Mouse (Mus musculus) cerebellum, postnatal 10 days (tissue): Measurements from ENCODE around the gene Arhgap17.

Source experiments
- DNase-seq, 2 experiments: peaks; one replicate each; pipeline ENCODE4 v3.0.0; 2021; ENCODE audit warnings: mixed read lengths in 2 of 2

Arhgap17 gene

DNA sequence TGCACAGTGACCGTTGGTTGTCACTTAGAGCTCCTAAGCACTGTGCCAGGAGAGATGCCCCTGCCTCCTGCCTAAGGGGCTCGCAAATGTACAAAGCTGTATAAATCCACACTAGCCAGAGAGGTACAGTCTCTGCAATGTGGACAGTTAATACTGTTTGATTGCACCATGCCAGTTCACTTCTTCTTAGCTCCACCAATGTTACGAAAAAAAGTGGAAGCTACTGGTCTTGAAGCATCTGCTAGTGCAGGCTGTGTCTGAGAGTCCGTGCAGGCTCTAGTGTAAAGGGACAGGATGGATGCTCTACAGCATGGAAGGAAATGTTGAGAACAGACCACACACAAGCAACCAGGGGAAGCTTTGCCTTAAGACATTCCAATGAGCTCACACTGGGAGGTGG, 93.1 kb downstream of the Arhgap17 start:
- DNase-seq = no peak

DNA sequence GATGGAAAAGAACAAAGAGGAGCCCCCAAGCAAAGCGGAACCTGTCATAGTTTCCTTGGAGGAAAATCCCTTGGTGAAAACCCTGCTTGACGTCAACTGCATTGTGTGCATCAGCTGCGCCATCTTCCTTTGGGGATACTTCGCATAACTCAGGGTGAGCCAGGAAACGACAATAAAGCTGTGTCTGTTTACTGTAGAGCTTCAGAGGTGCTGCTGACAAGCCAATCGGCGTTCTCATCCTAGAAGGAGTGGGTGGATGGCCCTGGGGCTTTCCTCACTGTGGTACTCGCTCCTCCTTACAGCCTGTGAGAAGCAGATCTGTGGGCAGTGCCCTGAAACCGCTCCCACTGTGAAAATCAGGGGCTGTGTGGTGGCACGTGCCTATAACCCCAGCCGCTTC, 96.7 kb downstream of the Arhgap17 start:
- no peak for DNase-seq

DNA sequence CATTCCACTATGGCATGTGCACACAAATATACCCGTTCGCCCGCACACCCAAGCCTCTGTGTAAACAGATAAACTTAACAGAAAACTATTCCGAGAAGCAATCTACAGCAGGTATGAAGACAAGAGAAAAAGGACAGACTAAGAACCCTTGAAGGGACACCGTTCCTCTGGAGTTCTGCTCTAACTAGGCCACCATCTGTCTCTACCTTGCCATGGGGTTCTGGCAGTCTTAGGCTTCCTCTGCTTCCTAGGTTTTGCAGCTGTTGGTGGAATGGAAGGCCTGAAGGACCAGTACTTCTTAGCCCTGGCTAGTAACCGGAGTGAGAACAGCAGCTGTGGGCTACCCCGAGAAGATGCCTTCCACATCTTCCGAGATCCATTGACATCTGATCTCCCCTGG, 111.6 kb downstream of the Arhgap17 start:
- DNase-seq = no peak

DNA sequence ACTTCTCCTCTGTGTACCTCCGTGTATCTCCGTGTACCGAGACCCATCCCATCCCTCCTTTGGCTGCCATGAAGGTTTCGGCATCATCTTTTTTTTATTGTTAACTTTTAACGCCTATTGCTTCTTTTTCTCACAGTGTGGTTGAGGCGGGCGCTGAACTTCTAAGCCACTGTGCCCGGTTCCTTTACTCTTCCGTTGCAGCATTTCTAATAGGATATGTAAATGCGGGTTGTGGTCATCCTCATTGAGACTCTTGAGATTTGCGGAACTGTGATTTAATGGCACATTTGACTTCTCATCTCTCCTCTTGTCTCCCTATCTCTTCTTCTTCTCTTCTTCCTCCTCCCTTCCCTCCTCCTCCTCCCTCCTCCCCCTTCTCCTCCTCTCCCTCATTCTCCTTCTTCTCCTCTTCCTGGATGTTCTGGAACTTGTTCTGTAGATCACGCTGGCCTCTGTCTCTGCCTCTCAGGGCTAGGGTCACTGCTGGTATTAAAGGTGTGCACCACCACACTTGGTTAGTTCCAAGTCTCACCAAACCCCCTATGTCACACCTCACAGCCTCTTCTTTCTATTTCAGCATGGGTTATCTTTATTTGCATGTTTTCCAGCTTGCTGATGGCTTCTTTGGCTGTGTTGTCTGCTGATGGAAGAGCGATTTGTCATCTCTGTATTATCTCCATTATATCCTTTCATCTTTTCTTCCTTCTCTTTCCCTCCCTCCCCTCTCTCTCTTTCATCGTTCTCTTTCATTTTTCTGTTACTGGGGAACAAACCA, 115.3 kb downstream of the Arhgap17 start:
- no peak for DNase-seq

DNA sequence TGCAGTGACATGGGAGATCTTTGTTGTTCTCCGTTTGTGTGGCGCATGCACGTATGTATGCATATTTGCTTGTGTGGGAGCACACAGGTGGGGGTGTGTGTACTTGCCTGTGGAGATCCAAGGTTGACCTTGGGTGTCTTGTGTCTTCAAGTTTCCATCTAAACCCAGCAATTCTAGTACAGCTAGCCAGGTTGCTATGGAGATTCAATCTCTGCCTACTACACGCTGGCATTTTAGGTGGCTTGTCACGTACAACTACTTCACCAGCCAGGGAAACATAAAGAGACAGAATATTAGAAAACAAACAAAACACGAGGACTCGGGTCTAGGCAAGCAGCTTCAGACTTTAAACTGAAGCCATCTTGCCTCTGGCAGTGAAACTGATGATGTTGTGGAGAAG, 116.3 kb downstream of the Arhgap17 start:
- no peak for DNase-seq

DNA sequence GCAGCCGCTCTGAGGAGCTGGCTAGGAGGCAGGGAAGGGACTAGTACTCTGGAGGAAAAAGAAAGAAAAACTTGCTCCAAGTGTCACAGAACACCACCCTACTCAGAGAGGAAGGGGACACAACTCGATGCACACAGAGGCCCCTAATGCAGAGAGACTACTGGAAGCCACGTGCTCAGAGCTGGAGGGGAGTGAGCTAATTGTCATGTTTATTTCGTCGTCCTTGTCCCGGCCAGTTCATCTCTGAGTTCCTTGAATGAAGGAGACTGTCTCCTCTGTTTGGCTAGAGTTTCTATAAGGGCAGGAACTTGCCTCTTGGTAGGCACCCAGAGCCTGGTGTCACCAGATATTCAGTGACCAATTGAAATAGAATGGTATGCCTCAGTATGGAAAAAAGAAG, 118.4 kb downstream of the Arhgap17 start:
- DNase-seq = no peak

DNA sequence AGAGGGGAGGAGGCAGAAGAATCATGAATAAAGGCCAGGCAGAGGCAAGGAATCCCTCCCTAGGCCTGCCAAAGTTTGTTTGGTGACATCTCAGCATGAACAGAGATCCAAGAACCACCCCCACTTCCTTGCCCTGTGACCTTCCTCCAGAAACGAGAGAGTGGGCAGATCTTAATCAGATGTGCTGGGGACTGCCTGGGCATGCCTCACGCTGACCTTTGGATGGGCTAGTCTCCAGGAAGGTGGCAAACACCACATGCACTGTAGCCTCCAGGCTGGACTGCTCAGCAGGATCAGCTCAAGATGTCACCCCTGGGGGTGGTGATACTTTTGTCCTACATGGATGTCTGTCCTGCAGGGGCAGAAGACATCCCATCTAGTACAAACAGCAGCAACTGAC, 121.5 kb downstream of the Arhgap17 start:
- DNase-seq = no peak

DNA sequence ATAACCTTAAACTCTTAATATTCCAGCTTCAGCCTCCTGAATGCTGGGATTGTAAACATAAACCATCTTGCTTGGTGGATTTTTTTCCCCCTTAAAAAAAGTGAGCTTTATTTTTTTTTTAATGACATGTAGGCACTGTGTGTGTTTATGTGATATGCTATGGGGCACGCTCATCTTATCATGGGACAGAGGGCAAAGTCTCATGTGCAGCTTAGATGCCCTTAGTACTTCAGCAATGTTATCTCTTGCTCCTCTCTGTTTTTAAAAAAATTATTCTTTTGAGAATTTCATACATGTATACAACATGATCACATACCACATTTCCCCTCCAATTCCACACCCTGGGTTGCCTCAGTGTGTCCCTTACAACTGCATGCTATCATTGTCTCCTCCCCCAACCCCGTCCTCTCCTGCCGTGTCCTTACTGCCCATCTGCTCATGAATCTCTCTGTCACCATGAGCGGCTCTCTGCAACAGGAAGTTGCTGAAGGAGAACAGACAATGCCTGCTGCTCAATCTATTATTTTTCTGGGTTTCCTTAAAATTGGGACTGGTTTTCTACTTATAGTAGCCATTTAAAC, 123.1 kb downstream of the Arhgap17 start:
- no peak for DNase-seq

DNA sequence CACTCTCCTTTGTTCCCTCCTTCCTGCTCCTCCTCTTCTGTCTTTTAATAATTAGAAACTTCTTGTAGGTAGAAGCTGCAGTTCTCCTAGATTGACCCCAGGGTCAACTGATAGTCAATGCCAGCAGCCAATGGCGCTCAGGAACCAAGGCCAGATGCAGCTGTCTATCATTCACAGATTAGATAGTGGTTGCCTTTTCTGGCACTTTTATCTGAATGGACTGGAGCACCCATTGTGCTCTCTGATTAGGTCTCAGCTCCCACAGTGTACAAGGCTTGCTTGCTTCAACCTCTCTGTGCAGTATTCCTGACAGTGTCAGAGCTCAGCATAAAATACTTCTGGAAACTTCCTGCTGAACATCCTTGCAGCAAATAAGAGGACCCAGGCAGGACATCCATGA, 124.9 kb downstream of the Arhgap17 start:
- DNase-seq = no peak

DNA sequence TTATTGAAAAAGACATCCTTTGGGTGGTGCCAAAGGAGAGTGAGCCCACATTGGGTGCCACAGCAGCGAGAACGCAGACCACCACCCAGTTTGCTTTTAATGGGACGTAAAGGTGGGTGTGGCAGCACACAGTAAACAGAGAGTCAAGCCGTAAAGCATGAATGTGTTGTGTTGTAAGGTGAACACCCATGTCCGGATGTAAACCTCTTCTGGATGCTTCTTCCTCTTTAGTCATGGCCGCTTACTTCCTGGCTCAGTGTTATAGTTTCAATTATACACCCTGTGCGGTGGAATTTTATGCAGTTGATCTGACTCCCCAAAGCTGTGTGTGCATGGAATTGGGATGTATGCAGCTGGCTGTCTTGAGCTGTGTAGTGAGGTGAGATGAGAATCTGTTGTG, 127.5 kb downstream of the Arhgap17 start:
- DNase-seq = no peak

DNA sequence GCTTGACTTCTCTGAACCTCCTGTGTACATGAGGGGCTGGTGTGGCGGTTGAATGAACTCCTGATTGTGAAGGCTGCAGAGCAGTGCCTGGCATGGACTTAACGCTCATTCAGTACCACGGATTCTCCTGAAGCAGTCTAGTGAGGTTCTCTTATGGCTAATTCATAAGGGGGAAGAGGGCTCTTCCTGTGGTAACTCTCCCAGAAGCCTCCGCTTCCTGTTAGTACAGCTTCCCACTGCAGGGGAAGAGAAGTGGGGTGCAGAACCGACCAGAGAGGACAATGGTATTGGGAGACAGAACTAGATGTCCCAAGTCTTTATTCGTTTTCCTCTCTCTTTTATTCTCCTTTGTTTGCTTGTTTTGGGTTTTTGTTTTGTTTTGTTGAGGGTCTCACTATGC, 129.7 kb downstream of the Arhgap17 start:
- DNase-seq = no peak

DNA sequence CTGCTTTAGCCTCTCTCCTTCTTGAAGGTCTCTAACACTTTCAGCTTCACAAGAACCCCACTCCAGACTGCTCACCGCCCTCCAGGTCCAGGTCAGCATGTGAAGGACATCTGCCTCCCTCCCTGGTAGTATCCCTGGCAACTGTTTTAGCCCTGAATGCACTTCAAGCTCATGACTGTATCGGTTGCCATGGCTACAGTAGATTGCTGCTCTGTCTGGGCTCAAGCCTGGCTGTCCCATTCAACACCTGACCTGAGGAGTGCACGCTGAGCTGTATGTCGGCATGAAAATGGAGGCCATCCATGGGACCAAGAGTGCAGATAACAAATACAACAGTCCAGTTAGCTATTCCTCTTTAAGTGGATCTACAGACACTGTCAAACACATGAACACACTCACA, 131.1 kb downstream of the Arhgap17 start:
- DNase-seq = peak in 1 of 2 experiments; percentile 18

DNA sequence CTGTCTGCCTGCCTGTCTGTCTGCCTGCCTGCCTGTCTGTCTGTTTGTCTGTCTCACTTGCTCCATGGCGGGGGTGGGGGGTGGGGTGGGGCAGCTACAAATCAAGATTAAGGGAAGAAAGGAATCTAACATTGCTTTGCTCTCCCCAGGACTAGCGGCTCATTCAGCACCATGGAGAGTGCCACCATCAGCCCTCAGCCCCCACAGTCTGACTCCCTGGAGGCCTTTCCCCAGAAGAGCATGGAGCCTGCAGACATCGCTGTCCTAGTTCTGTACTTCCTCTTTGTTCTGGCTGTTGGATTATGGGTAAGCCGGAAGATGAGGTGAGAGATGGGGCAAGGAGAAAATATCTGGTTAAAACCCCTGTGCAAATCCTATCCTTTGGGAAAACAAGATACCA, 134.3 kb downstream of the Arhgap17 start:
- DNase-seq = no peak
